In genomic region chr17:33950131-33950625, GRCm38 (mm10) we compare ENCODE assay signal across 8 mouse cellular contexts. TPM values are rescaled to one million over a fixed set of nuclear protein-coding genes. Genes with fewer than 3 reads are reported as not detected.
DNase-seq lines count a peak whose midpoint lies in the region; ATAC-seq and TF ChIP-seq lines count a peak whose summit lies in the region.

No protein-coding gene starts in this region.

- no peak for TF ChIP-seq POLR2A in thymus, adult 2 months (IDR thresholded peaks at IDR 0.05; ENCODE audit: control insufficient read depth, extremely low read depth, insufficient read depth, low read length, poor library complexity)

- H3K27ac ChIP-seq in thymus, adult 2 months (ENCODE audit: control insufficient read depth, insufficient read depth, low read length), result no peak overlapping the region
- H3K27ac ChIP-seq in liver, embryonic 12.5 days, result peak overlapping the region; percentile 92

- no peak for TF ChIP-seq CTCF in thymus, adult 2 months (IDR thresholded peaks at IDR 0.05; ENCODE audit: borderline replicate concordance, control insufficient read depth, extremely low read depth, insufficient read depth, low read length, poor library complexity)

- H3K4me3 ChIP-seq in thymus, adult 2 months (ENCODE audit: control insufficient read depth, insufficient read depth, low read length), result peak overlapping the region; percentile 84
- H3K4me3 ChIP-seq in liver, embryonic 12.5 days, result peak overlapping the region; percentile 80; the same call in 1 of the 2 replicates

- ATAC-seq in cerebellum, adult (ENCODE audit: insufficient number of reproducible peaks, low FRiP score, low TSS enrichment), result no peak
- ATAC-seq in liver, embryonic 12.5 days, result no peak

- peak overlapping the region; percentile 90 for H3K4me2 ChIP-seq in liver, embryonic 12.5 days

- H3K9me3 ChIP-seq in liver, embryonic 12.5 days (replicated peaks), result no peaks in the 10 kb centered on the region

- H3K4me1 ChIP-seq in thymus, adult 2 months (replicated peaks; ENCODE audit: control insufficient read depth, insufficient read depth, low read length), result peaks cover 64% of the 10 kb centered on the region
- peaks cover 54% of the 10 kb centered on the region for H3K4me1 ChIP-seq in liver, embryonic 12.5 days

- H3K36me3 ChIP-seq in thymus, adult 2 months (ENCODE audit: control insufficient read depth, insufficient read depth, low read length), result peaks cover 7% of the 10 kb centered on the region; the same call in 1 of the 2 replicates
- peaks cover 87% of the 10 kb centered on the region for H3K36me3 ChIP-seq in liver, embryonic 12.5 days

- peak; percentile 42 for DNase-seq in cerebellum, adult 9-11 months
- DNase-seq in thymus, adult 2 months, result no peak
- DNase-seq in thymus, postnatal 10 days (ENCODE audit: low spot score in 2 of 2), result no peak
- DNase-seq in embryo, embryonic 11 days, result no peak
- no peak for DNase-seq in cerebellum, postnatal 25 days
- DNase-seq in spleen, postnatal 36 days (ENCODE audit: low spot score in 2 of 2), result no peak

- no peaks in the 10 kb centered on the region for H3K27me3 ChIP-seq in thymus, adult 2 months (ENCODE audit: control insufficient read depth, insufficient read depth, low read length)
- no peaks in the 10 kb centered on the region for H3K27me3 ChIP-seq in liver, embryonic 12.5 days (replicated peaks)

- H3K9ac ChIP-seq in liver, embryonic 12.5 days, result peak overlapping the region; percentile 84; the same call in 1 of the 2 replicates

- 90% methylated on average over 10 of the region's 10 CpGs for WGBS in thymus, adult 2 months
- WGBS in liver, embryonic 12.5 days (ENCODE audit: insufficient replicate concordance), result 69% methylated on average over 10 of the region's 10 CpGs

RNA-seq across cellular contexts. Expression of gene B3galt4, which starts 1.1 kb away (rescaled TPM):
- polyA plus RNA-seq in thymus, adult 2 months (2012; rRNA removed), result 25.6 and 25.8 TPM in 2 replicates
- polyA plus RNA-seq in liver, embryonic 12.5 days (2016; fragmentation: Nextera tagmentation; extraction: Ambion mirVana), result 2.1 and 2.6 TPM in 2 replicates

RNA-seq across cellular contexts. Expression of gene Vps52, which starts 5.4 kb away (rescaled TPM):
- polyA plus RNA-seq in thymus, adult 2 months (2012; rRNA removed), result 127 and 142 TPM in 2 replicates
- polyA plus RNA-seq in liver, embryonic 12.5 days (2016; fragmentation: Nextera tagmentation; extraction: Ambion mirVana), result 41.1 and 43.5 TPM in 2 replicates

RNA-seq across cellular contexts. Expression of gene Rps18, which starts 5.6 kb away (rescaled TPM):
- polyA plus RNA-seq in thymus, adult 2 months (2012; rRNA removed), result 584 and 593 TPM in 2 replicates
- 1,396 and 1,433 TPM in 2 replicates for polyA plus RNA-seq in liver, embryonic 12.5 days (2016; fragmentation: Nextera tagmentation; extraction: Ambion mirVana)

RNA-seq across cellular contexts. Expression of gene Wdr46, which starts 9.7 kb away (rescaled TPM):
- 35.4 and 38.1 TPM in 2 replicates for polyA plus RNA-seq in thymus, adult 2 months (2012; rRNA removed)
- polyA plus RNA-seq in liver, embryonic 12.5 days (2016; fragmentation: Nextera tagmentation; extraction: Ambion mirVana), result 49.4 and 52.7 TPM in 2 replicates

RNA-seq across cellular contexts. Expression of gene Pfdn6, which starts 10.0 kb away (rescaled TPM):
- 29.8 and 35.1 TPM in 2 replicates for polyA plus RNA-seq in thymus, adult 2 months (2012; rRNA removed)
- 164 and 177 TPM in 2 replicates for polyA plus RNA-seq in liver, embryonic 12.5 days (2016; fragmentation: Nextera tagmentation; extraction: Ambion mirVana)
